Mouse (Mus musculus) E14TG2a.4 (cell line): ENCODE data around the gene Kpna6.

Experiments used
- H3K27me3 ChIP-seq: 2 replicates; pipeline ENCODE4 v1.6.1; 2014; ENCODE audit warnings: low read length, control low read depth; ENCODE audit not compliant: insufficient read depth
- H3K36me3 ChIP-seq: 2 replicates; pipeline ENCODE4 v1.6.1; 2014; ENCODE audit warnings: low read length, control low read depth; ENCODE audit not compliant: insufficient read depth
- H3K4me1 ChIP-seq: replicated peaks from 2 replicates; pipeline ENCODE4 v1.6.1; 2014; ENCODE audit warnings: low read depth, low read length, control low read depth
- H3K4me3 ChIP-seq: replicated peaks from 2 replicates; pipeline ENCODE4 v1.5.1; 2014; ENCODE audit warnings: mild to moderate bottlenecking, low read length
- H3K9me3 ChIP-seq: 2 replicates; pipeline ENCODE4 v1.6.1; 2014; ENCODE audit warnings: low read length, control low read depth
- CTCF ChIP-seq: conservative IDR thresholded peaks from 2 replicates; pipeline ENCODE4 v1.5.1; 2014; ENCODE audit warnings: low read length
- NANOG ChIP-seq: IDR thresholded peaks from 2 replicates; pipeline ENCODE4 v1.6.1; 2014; ENCODE audit warnings: borderline replicate concordance, low read length, mixed read lengths
- POU5F1 ChIP-seq: IDR thresholded peaks from 2 replicates; pipeline ENCODE4 v1.6.1; 2014; ENCODE audit warnings: low read length, borderline replicate concordance

The Kpna6 gene

DNA sequence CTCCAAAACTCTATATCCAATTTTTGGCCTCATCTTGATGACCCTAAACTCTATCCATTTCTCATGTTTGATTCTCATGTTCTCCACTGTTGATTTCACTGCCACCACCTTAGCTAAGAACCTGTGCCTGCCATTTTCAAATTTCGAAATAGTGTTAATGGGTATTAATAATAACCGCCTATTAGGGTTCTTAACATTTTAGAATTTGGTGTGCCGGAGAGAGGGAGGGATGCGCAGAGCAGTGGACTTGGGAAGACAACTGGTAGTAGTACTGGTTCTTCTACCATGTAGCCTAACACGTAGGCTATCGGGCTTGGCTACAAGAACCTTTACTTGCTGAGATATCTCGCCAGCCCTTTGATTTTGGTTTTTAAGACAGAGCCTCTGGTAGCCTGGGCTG is 24.6 kb upstream of the Kpna6 start:
- H3K4me1 ChIP-seq, result peaks cover 24% of the 10 kb centered on the region
- peak overlapping the region; percentile 88 for H3K4me3 ChIP-seq
- no peak for TF ChIP-seq CTCF
- no peak for TF ChIP-seq POU5F1
- no peak for TF ChIP-seq NANOG
- peaks cover 18% of the 10 kb centered on the region for H3K36me3 ChIP-seq
- H3K9me3 ChIP-seq, result no peaks in the 10 kb centered on the region
- H3K27me3 ChIP-seq, result no peaks in the 10 kb centered on the region

GRCm38 (mm10) chr4:129696158-129696985 is 23.8 kb upstream of the Kpna6 start, which contains the start of gene Tmem39b:
Tmem39b (minus strand) TSS chr4:129696838.
- peaks cover 25% of the 10 kb centered on the region for H3K36me3 ChIP-seq
- H3K27me3 ChIP-seq, result no peaks in the 10 kb centered on the region
- TF ChIP-seq NANOG, result no peak
- no peak for TF ChIP-seq POU5F1
- no peak for TF ChIP-seq CTCF
- peaks cover 24% of the 10 kb centered on the region for H3K4me1 ChIP-seq
- H3K9me3 ChIP-seq, result no peaks in the 10 kb centered on the region
- H3K4me3 ChIP-seq, result peak within 1 kb of the TSS; percentile 88

DNA sequence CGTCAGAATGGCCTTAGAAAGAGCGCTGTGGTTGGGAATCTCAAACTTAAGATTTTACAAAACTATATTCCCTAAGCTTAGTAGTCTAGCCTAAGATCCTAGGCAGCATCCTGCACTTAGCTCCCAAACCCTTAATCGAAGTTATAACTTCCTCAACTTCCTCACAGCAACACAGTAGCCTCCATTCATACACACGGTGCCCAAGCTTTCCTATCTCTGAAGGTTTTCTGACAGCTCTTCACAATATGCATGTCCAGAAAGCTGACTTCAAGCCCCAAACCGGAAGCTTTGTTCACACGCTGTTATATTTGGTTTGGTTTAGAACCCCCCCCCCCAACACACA is 23.2 kb upstream of the Kpna6 start:
- Histone ChIP-seq H3K4me3 (peak overlapping the region; percentile 88), H3K4me1 (peaks cover 24% of the 10 kb centered on the region), H3K36me3 (peaks cover 27% of the 10 kb centered on the region), H3K27me3 (no peaks in the 10 kb centered on the region), H3K9me3 (no peaks in the 10 kb centered on the region)
- TF ChIP-seq POU5F1, result no peak
- no peak for TF ChIP-seq NANOG
- TF ChIP-seq CTCF, result no peak

- no peak overlapping the region for H3K4me3 ChIP-seq
- H3K4me1 ChIP-seq, result peaks cover 13% of the 10 kb centered on the region
- H3K27me3 ChIP-seq, result no peaks in the 10 kb centered on the region
- H3K36me3 ChIP-seq, result peaks cover 80% of the 10 kb centered on the region
- no peak for TF ChIP-seq POU5F1
- TF ChIP-seq NANOG, result no peak
- TF ChIP-seq CTCF, result no peak
- no peaks in the 10 kb centered on the region for H3K9me3 ChIP-seq
These were observed 12.0 kb upstream of the Kpna6 start for GRCm38 (mm10) chr4:129684531-129684930.

DNA sequence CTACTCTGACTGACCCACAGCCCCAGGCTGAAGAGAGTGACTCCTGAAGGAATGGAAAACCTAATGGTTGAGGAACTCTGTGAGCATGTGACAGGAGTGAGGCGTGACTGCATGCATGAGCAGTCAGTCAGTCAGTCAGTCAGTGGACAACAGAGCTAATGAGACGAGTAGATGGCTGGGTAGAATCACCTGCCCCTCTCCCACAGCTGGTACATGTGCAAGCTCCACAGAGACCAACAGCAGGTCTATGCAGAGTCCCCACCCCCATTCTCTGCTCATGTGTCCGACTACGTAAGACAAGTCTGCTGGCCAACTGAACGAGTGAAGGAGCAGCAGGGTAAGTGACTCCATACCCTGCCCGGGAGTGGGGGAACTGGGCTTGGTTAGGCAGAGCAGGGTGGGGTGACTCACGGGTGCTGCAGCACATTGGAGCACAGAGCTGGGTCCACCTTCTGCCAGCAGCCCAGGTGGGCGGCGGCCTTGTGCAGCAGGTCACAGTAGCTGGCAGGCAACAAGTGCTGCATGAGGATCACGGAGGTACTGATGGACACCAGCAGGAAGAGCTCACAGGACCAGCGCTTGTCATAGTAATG is 11.4 kb upstream of the Kpna6 start:
- Histone ChIP-seq H3K27me3 (no peaks in the 10 kb centered on the region), H3K4me3 (no peak overlapping the region), H3K9me3 (no peaks in the 10 kb centered on the region), H3K4me1 (peaks cover 13% of the 10 kb centered on the region), H3K36me3 (peaks cover 80% of the 10 kb centered on the region)
- TF ChIP-seq CTCF, result no peak
- no peak for TF ChIP-seq POU5F1
- TF ChIP-seq NANOG, result no peak

- Histone ChIP-seq H3K9me3 (no peaks in the 10 kb centered on the region), H3K27me3 (no peaks in the 10 kb centered on the region), H3K36me3 (peaks cover 79% of the 10 kb centered on the region), H3K4me3 (no peak overlapping the region), H3K4me1 (peaks cover 19% of the 10 kb centered on the region)
- no peak for TF ChIP-seq CTCF
- no peak for TF ChIP-seq POU5F1
- no peak for TF ChIP-seq NANOG
These were observed 9.3 kb upstream of the Kpna6 start for GRCm38 (mm10) chr4:129681837-129682236.

DNA sequence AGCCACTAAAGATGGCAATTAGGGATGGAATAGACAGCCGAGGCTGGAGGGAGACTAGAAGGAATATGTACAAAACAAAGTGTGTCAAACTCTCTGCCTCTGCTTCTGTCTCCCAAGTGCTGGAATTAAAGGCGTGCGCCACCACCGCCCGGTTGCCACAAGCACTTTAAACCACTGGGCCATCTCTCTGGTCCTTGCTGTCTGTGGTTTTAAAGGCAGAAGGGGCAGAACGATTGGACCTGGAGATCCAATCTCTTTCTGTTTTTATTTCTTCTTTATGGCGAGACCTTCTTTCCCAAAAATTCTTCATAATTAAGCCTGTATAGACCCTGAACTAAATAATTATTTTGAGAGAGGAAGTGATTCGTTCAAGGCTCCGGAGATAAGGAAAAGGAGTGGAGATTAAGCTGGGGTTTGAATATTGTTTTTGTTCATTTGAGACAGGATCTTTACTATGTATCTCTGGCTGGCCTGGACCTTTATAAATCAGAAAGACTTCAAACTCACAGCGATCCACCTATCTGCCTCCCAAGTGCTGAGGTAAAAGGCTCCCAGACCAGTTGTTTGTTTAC is 397 bp upstream of the Kpna6 start:
- Histone ChIP-seq H3K4me3 (peak overlapping the region; percentile 99), H3K27me3 (no peaks in the 10 kb centered on the region), H3K36me3 (peaks cover 10% of the 10 kb centered on the region), H3K9me3 (no peaks in the 10 kb centered on the region), H3K4me1 (peaks cover 28% of the 10 kb centered on the region)
- TF ChIP-seq CTCF, result no peak
- no peak for TF ChIP-seq NANOG
- no peak for TF ChIP-seq POU5F1

DNA sequence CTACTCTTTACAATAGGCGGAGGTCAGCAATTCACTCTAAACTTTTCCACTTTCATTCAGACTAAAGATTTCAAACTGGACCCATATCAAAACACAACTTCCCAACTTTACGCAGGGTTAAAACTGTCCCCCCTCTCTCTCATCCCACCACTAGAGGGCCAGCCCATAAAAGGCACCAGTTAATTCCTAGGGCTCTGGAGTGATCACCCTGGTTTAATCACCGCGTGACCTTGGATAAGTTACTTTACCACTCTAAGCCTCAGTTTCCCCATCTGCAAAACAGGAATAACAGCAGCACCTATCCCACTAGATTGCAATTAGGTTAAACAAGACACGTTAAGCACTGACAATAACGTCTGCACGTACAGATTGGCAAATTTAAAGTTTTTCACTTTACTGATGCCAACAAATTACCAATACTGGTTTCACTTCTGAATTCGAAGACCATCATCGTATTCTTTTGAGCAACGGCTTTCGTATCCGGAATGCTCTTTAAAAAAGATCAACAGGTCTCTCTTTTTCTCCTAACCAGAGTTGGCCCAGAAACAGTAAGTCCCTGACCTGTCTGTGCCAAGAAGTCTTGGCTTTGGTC is 980 bp downstream of the Kpna6 start:
- no peaks in the 10 kb centered on the region for H3K27me3 ChIP-seq
- TF ChIP-seq NANOG, result no peak
- TF ChIP-seq POU5F1, result no peak
- peak; percentile 92 for TF ChIP-seq CTCF
- peaks cover 6% of the 10 kb centered on the region for H3K36me3 ChIP-seq
- no peaks in the 10 kb centered on the region for H3K9me3 ChIP-seq
- H3K4me3 ChIP-seq, result peak overlapping the region; percentile 99
- peaks cover 28% of the 10 kb centered on the region for H3K4me1 ChIP-seq
